Mouse (Mus musculus) embryo, embryonic 10.5 days (tissue): Measurements from ENCODE around the gene Wiz.

Experiments
- DNase-seq: peaks from one replicate; pipeline ENCODE4 v3.0.0-alpha.2; 2015; ENCODE audit warnings: low spot score

Wiz gene

GRCm38 (mm10) chr17:32349037-32349732, 40.1 kb downstream of the Wiz start:
- DNase-seq: peak; percentile 75

- DNase-seq: no peak
Measured at GRCm38 (mm10) chr17:32348406-32348805, 40.8 kb downstream of the Wiz start.

GRCm38 (mm10) chr17:32341102-32341501, 48.1 kb downstream of the Wiz start:
- DNase-seq: no peak

- no peak for DNase-seq
Measured at GRCm38 (mm10) chr17:32340110-32340509, 49.1 kb downstream of the Wiz start.

GRCm38 (mm10) chr17:32335869-32336268, 53.4 kb downstream of the Wiz start:
- no peak for DNase-seq

GRCm38 (mm10) chr17:32334921-32335320, 54.3 kb downstream of the Wiz start:
- DNase-seq: no peak

GRCm38 (mm10) chr17:32333675-32334303, 55.5 kb downstream of the Wiz start:
- no peak for DNase-seq

GRCm38 (mm10) chr17:32327501-32327900, 61.7 kb downstream of the Wiz start:
- no peak for DNase-seq

- DNase-seq: no peak
Measured at GRCm38 (mm10) chr17:32322809-32323208, 66.4 kb downstream of the Wiz start.

GRCm38 (mm10) chr17:32321836-32322235, 67.4 kb downstream of the Wiz start:
- peak; percentile 22 for DNase-seq

GRCm38 (mm10) chr17:32321390-32321734, 67.9 kb downstream of the Wiz start:
- DNase-seq: no peak

GRCm38 (mm10) chr17:32320597-32321389, 68.4 kb downstream of the Wiz start, which contains the start of gene Akap8:
Akap8 (minus strand) TSS chr17:32321238.
- DNase-seq: peak; percentile 99

GRCm38 (mm10) chr17:32319950-32320349, 69.3 kb downstream of the Wiz start:
- no peak for DNase-seq

- no peak for DNase-seq
Measured at GRCm38 (mm10) chr17:32317708-32318107, 71.5 kb downstream of the Wiz start.

- DNase-seq: no peak
Measured at GRCm38 (mm10) chr17:32317032-32317431, 72.2 kb downstream of the Wiz start.

- no peak for DNase-seq
Measured at GRCm38 (mm10) chr17:32315560-32315959, 73.7 kb downstream of the Wiz start.

GRCm38 (mm10) chr17:32313892-32314291, 75.3 kb downstream of the Wiz start:
- DNase-seq: no peak

GRCm38 (mm10) chr17:32312801-32313200, 76.4 kb downstream of the Wiz start:
- no peak for DNase-seq

GRCm38 (mm10) chr17:32307963-32308362, 81.3 kb downstream of the Wiz start:
- DNase-seq: no peak
